ENCODE assay signal across 8 mouse cellular contexts in genomic region chr14:54432837-54433830, GRCm38 (mm10). TPM values are rescaled to one million over a fixed set of nuclear protein-coding genes. Genes with fewer than 3 reads are reported as not detected.
DNase-seq lines count a peak whose midpoint lies in the region; ATAC-seq lines count a peak whose summit lies in the region.

No protein-coding gene starts in this region.

- H3K27ac ChIP-seq in heart, embryonic 13.5 days (replicated peaks), result peak overlapping the region; percentile 97
- no peak overlapping the region for H3K27ac ChIP-seq in neural tube, embryonic 12.5 days

- peak; percentile 73 for DNase-seq in adrenal gland, postnatal 10 days
- DNase-seq in adrenal gland, postnatal 4 days (ENCODE audit: low spot score in 2 of 2), result no peak
- peak; percentile 75 to 77 for DNase-seq in right cerebral cortex, postnatal 10 days (ENCODE audit: low spot score in 2 of 2)
- no peak for DNase-seq in right cerebral cortex, postnatal 14 days
- DNase-seq in liver, result peak; percentile 38

- peak overlapping the region; percentile 74 for H3K4me2 ChIP-seq in heart, embryonic 13.5 days
- H3K4me2 ChIP-seq in neural tube, embryonic 12.5 days (replicated peaks), result peak overlapping the region; percentile 71

- 33% methylated on average over 17 of the region's 17 CpGs for WGBS in heart, embryonic 13.5 days
- 52% methylated on average over 17 of the region's 17 CpGs for WGBS in neural tube, embryonic 12.5 days

- H3K4me1 ChIP-seq in heart, embryonic 13.5 days, result peaks cover 53% of the 10 kb centered on the region
- peaks cover 38% of the 10 kb centered on the region for H3K4me1 ChIP-seq in neural tube, embryonic 12.5 days

- H3K9ac ChIP-seq in heart, embryonic 13.5 days, result peak overlapping the region; percentile 100
- H3K9ac ChIP-seq in neural tube, embryonic 12.5 days, result peak overlapping the region; percentile 88

- peaks cover 45% of the 10 kb centered on the region for H3K36me3 ChIP-seq in heart, embryonic 13.5 days
- peaks cover 11% of the 10 kb centered on the region; the same call in 1 of the 2 replicates for H3K36me3 ChIP-seq in neural tube, embryonic 12.5 days

- H3K4me3 ChIP-seq in heart, embryonic 13.5 days, result peak overlapping the region; percentile 84
- peak overlapping the region; percentile 62 for H3K4me3 ChIP-seq in neural tube, embryonic 12.5 days

- H3K9me3 ChIP-seq in heart, embryonic 13.5 days, result no peaks in the 10 kb centered on the region
- no peaks in the 10 kb centered on the region for H3K9me3 ChIP-seq in neural tube, embryonic 12.5 days

- no peak for ATAC-seq in heart, embryonic 13.5 days (ENCODE audit: extremely low read depth, insufficient number of reproducible peaks, low FRiP score, low TSS enrichment)
- 0 out of 2 replicates have a peak, but pooled peaks have one; percentile 6 for ATAC-seq in neural tube, embryonic 12.5 days (ENCODE audit: low FRiP score, low read depth)
- no peak for ATAC-seq in cerebellum, adult (ENCODE audit: insufficient number of reproducible peaks, low FRiP score, low TSS enrichment)

- no peaks in the 10 kb centered on the region for H3K27me3 ChIP-seq in heart, embryonic 13.5 days (replicated peaks)
- H3K27me3 ChIP-seq in neural tube, embryonic 12.5 days (replicated peaks), result peaks cover 3% of the 10 kb centered on the region; the same call in 1 of the 2 replicates

RNA-seq across cellular contexts. Expression of gene Mmp14, which starts 1.7 kb away (rescaled TPM):
- 100 to 1,000 TPM; 127 to 128 TPM for total RNA-seq in adrenal gland, postnatal 10 days (2021)
- total RNA-seq in adrenal gland, postnatal 4 days (2021), result 100 to 1,000 TPM; 215 to 216 TPM
- polyA plus RNA-seq in heart, embryonic 13.5 days (2015; fragmentation: Nextera tagmentation; extraction: Ambion mirVana), result 97.4 and 98.7 TPM in 2 replicates
- polyA plus RNA-seq in neural tube, embryonic 12.5 days (2016; fragmentation: Nextera tagmentation; extraction: Ambion mirVana), result 79.5 and 81.0 TPM in 2 replicates

RNA-seq across cellular contexts. Expression of gene Mrpl52, which starts 6.4 kb away (rescaled TPM):
- total RNA-seq in adrenal gland, postnatal 10 days (2021), result 100 to 1,000 TPM; 204 to 212 TPM
- 100 to 1,000 TPM; 219 to 235 TPM for total RNA-seq in adrenal gland, postnatal 4 days (2021)
- 226 and 256 TPM in 2 replicates for polyA plus RNA-seq in heart, embryonic 13.5 days (2015; fragmentation: Nextera tagmentation; extraction: Ambion mirVana)
- 250 and 276 TPM in 2 replicates for polyA plus RNA-seq in neural tube, embryonic 12.5 days (2016; fragmentation: Nextera tagmentation; extraction: Ambion mirVana)

RNA-seq across cellular contexts. Expression of gene Slc7a7, which starts 15.6 kb away (rescaled TPM):
- total RNA-seq in adrenal gland, postnatal 10 days (2021), result 1 to 10 TPM; 6.2 to 7.9 TPM
- total RNA-seq in adrenal gland, postnatal 4 days (2021), result 10 to 100 TPM in 1 of 2 experiments, 1 to 10 TPM in 1; 8.0 to 18.2 TPM
- 9.6 and 10.8 TPM in 2 replicates for polyA plus RNA-seq in heart, embryonic 13.5 days (2015; fragmentation: Nextera tagmentation; extraction: Ambion mirVana)
- 5.6 and 5.7 TPM in 2 replicates for polyA plus RNA-seq in neural tube, embryonic 12.5 days (2016; fragmentation: Nextera tagmentation; extraction: Ambion mirVana)

RNA-seq across cellular contexts. Expression of gene Lrp10, which starts 30.8 kb away (rescaled TPM):
- total RNA-seq in adrenal gland, postnatal 10 days (2021), result 10 to 100 TPM; 71.9 to 89.4 TPM
- total RNA-seq in adrenal gland, postnatal 4 days (2021), result 10 to 100 TPM; 77.0 to 88.0 TPM
- 42.1 and 42.2 TPM in 2 replicates for polyA plus RNA-seq in heart, embryonic 13.5 days (2015; fragmentation: Nextera tagmentation; extraction: Ambion mirVana)
- polyA plus RNA-seq in neural tube, embryonic 12.5 days (2016; fragmentation: Nextera tagmentation; extraction: Ambion mirVana), result 34.9 and 37.5 TPM in 2 replicates

RNA-seq across cellular contexts. Expression of gene Rem2, which starts 42.8 kb away (rescaled TPM):
- total RNA-seq in adrenal gland, postnatal 10 days (2021), result under 1 TPM; 0.39 to 0.87 TPM
- 1 to 10 TPM; 1.6 to 2.3 TPM for total RNA-seq in adrenal gland, postnatal 4 days (2021)
- polyA plus RNA-seq in heart, embryonic 13.5 days (2015; fragmentation: Nextera tagmentation; extraction: Ambion mirVana), result 1.6 and 2.0 TPM in 2 replicates
- polyA plus RNA-seq in neural tube, embryonic 12.5 days (2016; fragmentation: Nextera tagmentation; extraction: Ambion mirVana), result 40.0 and 41.4 TPM in 2 replicates

Comparison
In these comparisons a context has a peak if more than half of its experiments do, and no peak if none do; other contexts are left out.
1. DNase-seq: peak in adrenal gland, postnatal 10 days (single experiment), right cerebral cortex, postnatal 10 days (2 of 2) and liver (single experiment); none in adrenal gland, postnatal 4 days (0 of 2) and right cerebral cortex, postnatal 14 days (single experiment).